Mouse (Mus musculus) lung, embryonic 16.5 days (tissue): ENCODE results near the gene Numbl. TPM values are rescaled to one million over a fixed set of nuclear protein-coding genes. Genes with fewer than 3 reads are reported as not detected.
"Not testable (repeated sequence)": the region's sequence is repeated elsewhere in the genome, so short reads cannot be mapped to it uniquely, and the experiment has no call there.

Source experiments
- ATAC-seq: fragments of 200-750 bp; cut with Nextera tagmentation; 2 replicates; pipeline ENCODE4 v1.8.0; 2017; ENCODE audit warnings: low read depth, mild to moderate bottlenecking, moderate library complexity
- H3K27ac ChIP-seq: fragments of 300-500 bp; sonication (generic); 2 replicates; pipeline ENCODE4 v1.5.1; 2014; ENCODE audit warnings: mild to moderate bottlenecking, control low read depth, low read length
- H3K27me3 ChIP-seq: fragments of 300-500 bp; sonication (generic); 2 replicates; pipeline ENCODE4 v1.6.1; 2014; ENCODE audit warnings: low read depth, low read length, mixed read lengths; ENCODE audit not compliant: control insufficient read depth, insufficient read depth
- H3K36me3 ChIP-seq: fragments of 300-500 bp; sonication (generic); 2 replicates; pipeline ENCODE4 v1.6.1; 2014; ENCODE audit warnings: low read length; ENCODE audit not compliant: control insufficient read depth, insufficient read depth
- H3K4me1 ChIP-seq: fragments of 300-500 bp; sonication (generic); replicated peaks from 2 replicates; pipeline ENCODE4 v1.6.1; 2014; ENCODE audit warnings: low read length, mixed read lengths; ENCODE audit not compliant: control insufficient read depth, insufficient read depth
- H3K4me2 ChIP-seq: fragments of 300-500 bp; sonication (generic); 2 replicates; pipeline ENCODE4 v1.6.1; 2014; ENCODE audit warnings: low read depth, low read length, control low read depth
- H3K4me3 ChIP-seq: fragments of 300-500 bp; sonication (generic); 2 replicates; pipeline ENCODE4 v1.5.1; 2014; ENCODE audit warnings: mild to moderate bottlenecking, low read length, control low read depth
- H3K9ac ChIP-seq: fragments of 300-500 bp; sonication (generic); 2 replicates; pipeline ENCODE4 v1.6.1; 2014; ENCODE audit warnings: low read length, control low read depth
- H3K9me3 ChIP-seq: fragments of 300-500 bp; sonication (generic); 2 replicates; pipeline ENCODE4 v1.6.1; 2016; ENCODE audit warnings: low read length; ENCODE audit not compliant: control insufficient read depth
- WGBS: fragments of 180-500 bp; shearing (Covaris S2); extraction: QIAGEN DNeasy Blood & Tissue Kit; methylation state at CpG from one replicate; pipeline ENCODE4 v1.1.7; 2014; 5-methylcytosine and 5-hydroxymethylcytosine counted together
- polyA plus RNA-seq: library from polyadenylated mRNA; unstranded; fragments of >200 nt; fragmentation: Nextera tagmentation; extraction: Ambion mirVana; gene quantifications from 2 replicates; pipeline ENCODE4 v1.2.1, GENCODE M21; 2015

Numbl gene
- polyA plus RNA-seq, 1 experiment from 2014 or later = 14.9 TPM

- H3K4me1 ChIP-seq = no peaks in the 10 kb centered on the region
- H3K36me3 ChIP-seq = peaks cover 21% of the 10 kb centered on the region
- no peak overlapping the region for H3K4me3 ChIP-seq
- WGBS = 50% methylated on average over 8 of the region's 8 CpGs
- no peak overlapping the region for H3K4me2 ChIP-seq
- no peaks in the 10 kb centered on the region for H3K9me3 ChIP-seq
- H3K9ac ChIP-seq = no peak overlapping the region
- ATAC-seq = no peak
- H3K27me3 ChIP-seq = no peaks in the 10 kb centered on the region
- H3K27ac ChIP-seq = no peak overlapping the region
These were observed 15.0 kb upstream of the Numbl start for GRCm38 (mm10) chr7:27243211-27243610.

GRCm38 (mm10) chr7:27244088-27244487 is 14.1 kb upstream of the Numbl start:
- not testable (repeated sequence) for H3K27ac ChIP-seq, H3K4me2 ChIP-seq, H3K27me3 ChIP-seq, H3K9ac ChIP-seq, H3K4me3 ChIP-seq, ATAC-seq, H3K9me3 ChIP-seq, H3K4me1 ChIP-seq
- WGBS = 83% methylated on average over 2 of the region's 2 CpGs
- H3K36me3 ChIP-seq = peaks cover 18% of the 10 kb centered on the region

GRCm38 (mm10) chr7:27249146-27249545 is 9.1 kb upstream of the Numbl start:
- 91% methylated on average over 2 of the region's 2 CpGs for WGBS
- no peak overlapping the region for H3K9ac ChIP-seq
- H3K4me2 ChIP-seq = no peak overlapping the region
- no peak overlapping the region for H3K4me3 ChIP-seq
- H3K27ac ChIP-seq = no peak overlapping the region
- H3K4me1 ChIP-seq = no peaks in the 10 kb centered on the region
- H3K9me3 ChIP-seq = no peaks in the 10 kb centered on the region
- H3K27me3 ChIP-seq = no peaks in the 10 kb centered on the region
- ATAC-seq = no peak
- H3K36me3 ChIP-seq = peaks cover 16% of the 10 kb centered on the region; the same call in 1 of the 2 replicates

GRCm38 (mm10) chr7:27249928-27250327 is 8.3 kb upstream of the Numbl start:
- H3K36me3 ChIP-seq = peaks cover 15% of the 10 kb centered on the region; the same call in 1 of the 2 replicates
- H3K9ac ChIP-seq = no peak overlapping the region
- H3K4me1 ChIP-seq = no peaks in the 10 kb centered on the region
- H3K4me2 ChIP-seq = no peak overlapping the region
- H3K27me3 ChIP-seq = no peaks in the 10 kb centered on the region
- H3K9me3 ChIP-seq = no peaks in the 10 kb centered on the region
- ATAC-seq = no peak
- H3K27ac ChIP-seq = no peak overlapping the region
- no peak overlapping the region for H3K4me3 ChIP-seq
- WGBS = 66% methylated on average over 5 of the region's 5 CpGs

GRCm38 (mm10) chr7:27251946-27252345 is 6.3 kb upstream of the Numbl start:
- 80% methylated on average over 6 of the region's 6 CpGs for WGBS
- Histone ChIP-seq H3K9ac (no peak overlapping the region), H3K4me3 (no peak overlapping the region), H3K36me3 (peaks cover 10% of the 10 kb centered on the region; the same call in 1 of the 2 replicates), H3K4me1 (peaks cover under 1% of the 10 kb centered on the region; the same call in 1 of the 2 replicates), H3K27me3 (no peaks in the 10 kb centered on the region), H3K9me3 (no peaks in the 10 kb centered on the region), H3K4me2 (no peak overlapping the region), H3K27ac (no peak overlapping the region)
- 0 out of 2 replicates have a peak, but pooled peaks have one; percentile 31 for ATAC-seq

GRCm38 (mm10) chr7:27255721-27256120 is 2.5 kb upstream of the Numbl start:
- Histone ChIP-seq H3K36me3 (0 out of 2 replicates have a peak, but pooled peaks cover 5% of the 10 kb centered on the region), H3K27me3 (no peaks in the 10 kb centered on the region), H3K9me3 (no peaks in the 10 kb centered on the region), H3K9ac (no peak overlapping the region), H3K4me2 (no peak overlapping the region), H3K4me1 (peaks cover 20% of the 10 kb centered on the region), H3K27ac (no peak overlapping the region), H3K4me3 (no peak overlapping the region)
- 68% methylated on average over 3 of the region's 3 CpGs for WGBS
- no peak for ATAC-seq

- Histone ChIP-seq H3K9ac (peak overlapping the region; percentile 46), H3K27me3 (no peaks in the 10 kb centered on the region), H3K9me3 (no peaks in the 10 kb centered on the region), H3K4me1 (peaks cover 24% of the 10 kb centered on the region), H3K36me3 (0 out of 2 replicates have a peak, but pooled peaks cover 2% of the 10 kb centered on the region), H3K27ac (peak overlapping the region; percentile 65), H3K4me3 (no peak overlapping the region; the same call in 1 of the 2 replicates), H3K4me2 (peak overlapping the region; percentile 87)
- 0 out of 2 replicates have a peak, but pooled peaks have one; percentile 3 for ATAC-seq
- WGBS = 23% methylated on average over 26 of the region's 27 CpGs
These were observed 984 bp upstream of the Numbl start for GRCm38 (mm10) chr7:27257046-27257851.

- H3K9me3 ChIP-seq = no peaks in the 10 kb centered on the region
- peak overlapping the region; percentile 76 for H3K4me3 ChIP-seq
- peak; percentile 0; the same call in 1 of the 2 replicates for ATAC-seq
- no peaks in the 10 kb centered on the region for H3K27me3 ChIP-seq
- peak overlapping the region; percentile 87 for H3K4me2 ChIP-seq
- peak overlapping the region; percentile 66 for H3K27ac ChIP-seq
- WGBS = 9% methylated on average over 5 of the region's 6 CpGs
- peaks cover 4% of the 10 kb centered on the region; the same call in 1 of the 2 replicates for H3K36me3 ChIP-seq
- peaks cover 24% of the 10 kb centered on the region for H3K4me1 ChIP-seq
- peak overlapping the region; percentile 69 for H3K9ac ChIP-seq
These were observed 405 bp upstream of the Numbl start for GRCm38 (mm10) chr7:27257852-27258204.

- Histone ChIP-seq H3K4me1 (peaks cover 24% of the 10 kb centered on the region), H3K9me3 (no peaks in the 10 kb centered on the region), H3K4me2 (peak overlapping the region; percentile 87), H3K27me3 (no peaks in the 10 kb centered on the region), H3K27ac (peak overlapping the region; percentile 43), H3K9ac (peak overlapping the region; percentile 90), H3K4me3 (peak overlapping the region; percentile 76), H3K36me3 (peaks cover 11% of the 10 kb centered on the region)
- no peak for ATAC-seq
- WGBS = 3% methylated on average over 9 of the region's 9 CpGs
These were observed 1.1 kb downstream of the Numbl start for GRCm38 (mm10) chr7:27259271-27259721.
